Mouse (Mus musculus): ENCODE measurements around the gene Pfn3.

GRCm38 (mm10) chr13:55430566-55430965 lies 15.5 kb upstream of the Pfn3 start:
- TF ChIP-seq CTCF (IDR thresholded peaks at IDR 0.05; ENCODE audit: control insufficient read depth, insufficient read depth, insufficient read length) (no peak), MYOD1 (IDR thresholded peaks at IDR 0.05; ENCODE audit: control insufficient read depth, insufficient read length, low read depth) (no peak), MAX (IDR thresholded peaks at IDR 0.05) (no peak), CEBPB (IDR thresholded peaks at IDR 0.05; ENCODE audit: low read depth) (no peak), MYOG (IDR thresholded peaks at IDR 0.05; ENCODE audit: control insufficient read depth, extremely low read depth, insufficient read length) (no peak), USF1 (IDR thresholded peaks at IDR 0.05; ENCODE audit: low read depth) (no peak)

All from C2C12 (cell line).